In the genomic region with DNA sequence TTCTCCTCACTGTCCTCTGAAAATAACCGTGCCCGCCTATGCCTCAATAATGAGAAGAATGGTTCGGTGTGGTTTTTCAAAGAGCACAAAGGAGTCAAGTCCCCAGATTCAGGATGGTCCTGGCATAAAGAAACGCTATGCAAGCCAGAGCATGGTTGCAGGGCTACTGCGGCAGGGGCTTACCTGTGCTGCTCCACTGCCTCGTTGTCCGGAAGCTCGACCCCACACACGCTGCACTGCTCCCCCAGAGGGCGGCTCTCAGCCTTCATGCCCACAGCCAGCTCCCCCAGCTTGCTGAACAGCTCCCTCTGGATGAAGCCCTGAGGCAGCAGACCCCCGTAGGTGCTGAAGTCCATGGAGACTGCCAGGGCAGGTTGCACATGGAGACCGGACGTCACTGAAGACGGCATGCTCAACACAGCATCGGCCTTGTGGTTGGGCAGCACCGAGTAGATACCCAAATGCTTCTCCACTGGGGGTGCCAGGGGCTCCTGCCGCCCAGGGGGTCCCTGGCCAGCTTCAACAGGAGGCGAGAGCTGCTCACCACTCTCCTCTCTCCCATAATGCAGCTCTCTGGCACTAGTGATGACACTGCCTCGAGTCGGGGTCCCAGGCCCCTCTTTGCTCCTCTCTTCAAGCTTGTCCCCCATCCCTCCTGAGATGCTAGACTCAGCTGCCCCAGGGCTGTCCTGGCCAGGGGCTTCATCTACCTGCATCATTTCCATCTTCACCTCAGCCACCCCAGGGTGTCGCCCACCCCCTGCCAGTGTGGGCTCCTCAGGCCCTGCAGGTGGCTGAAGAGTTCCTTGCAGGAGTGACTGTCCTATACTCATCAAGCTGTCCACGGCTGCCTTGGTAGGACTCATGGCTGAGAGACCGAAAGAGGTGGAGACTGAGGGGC, we compare ENCODE assay signal across 21 mouse cellular contexts. TPM values are rescaled to one million over a fixed set of nuclear protein-coding genes. Genes with fewer than 3 reads are reported as not detected.
DNase-seq lines count a peak whose midpoint lies in the region; ATAC-seq and TF ChIP-seq lines count a peak whose summit lies in the region.
"Had no signal": no experiment of that assay in that cellular context is flagged by ENCODE, and none has a peak within 500 bp of the region (broad histone marks: within the 10 kb centered on the region; RNA-seq: fewer than 3 reads in every experiment).

No protein-coding gene starts in this region.

- H3K4me2 ChIP-seq in forebrain, embryonic 12.5 days: no peak overlapping the region
- peak overlapping the region; percentile 8; the same call in 1 of the 2 replicates for H3K4me2 ChIP-seq in heart, postnatal 0 days (ENCODE audit: low read depth, low read length)
- H3K4me2 ChIP-seq in heart, embryonic 11.5 days: no peak overlapping the region
- H3K4me2 ChIP-seq in liver, embryonic 11.5 days: no peak overlapping the region
- H3K4me2 ChIP-seq: embryonic facial prominence, embryonic 12.5 days; heart, embryonic 13.5 days; midbrain, embryonic 15.5 days had no signal

- H3K4me3 ChIP-seq in forebrain, embryonic 10.5 days: peak overlapping the region; percentile 5; the same call in 1 of the 2 replicates
- H3K4me3 ChIP-seq in forebrain, embryonic 12.5 days (replicated peaks): no peak overlapping the region
- peak overlapping the region; percentile 2; the same call in 1 of the 2 replicates for H3K4me3 ChIP-seq in heart, postnatal 0 days (ENCODE audit: low read depth, low read length)
- no peak overlapping the region for H3K4me3 ChIP-seq in heart, embryonic 11.5 days (ENCODE audit: low read depth, low read length)
- H3K4me3 ChIP-seq in liver, adult 2 months (ENCODE audit: insufficient read depth, low read depth, low read length): no peak overlapping the region
- no peak overlapping the region for H3K4me3 ChIP-seq in liver, embryonic 11.5 days (ENCODE audit: low read depth, low read length)
- H3K4me3 ChIP-seq: embryonic facial prominence, embryonic 12.5 days; erythroblast, embryonic 14.5 days; heart, embryonic 13.5 days; midbrain, embryonic 15.5 days had no signal

- TF ChIP-seq CTCF in heart, postnatal 0 days (IDR thresholded peaks at IDR 0.05; ENCODE audit: low read depth): no peak
- TF ChIP-seq CTCF in liver, adult 2 months (IDR thresholded peaks at IDR 0.05; ENCODE audit: low read depth, low read length): no peak

- H3K79me2 ChIP-seq in liver, adult 2 months (ENCODE audit: control insufficient read depth, insufficient read depth, low read length): peaks cover 59% of the 10 kb centered on the region

- no peak overlapping the region for H3K9ac ChIP-seq in forebrain, embryonic 12.5 days
- H3K9ac ChIP-seq in heart, postnatal 0 days (replicated peaks; ENCODE audit: low read depth, low read length): no peak overlapping the region
- no peak overlapping the region for H3K9ac ChIP-seq in heart, embryonic 11.5 days (ENCODE audit: low read depth, low read length)
- H3K9ac ChIP-seq in liver, adult 2 months (ENCODE audit: low read depth, low read length): no peak overlapping the region
- no peak overlapping the region for H3K9ac ChIP-seq in liver, embryonic 11.5 days (ENCODE audit: low read depth, low read length)
- H3K9ac ChIP-seq: embryonic facial prominence, embryonic 12.5 days; heart, embryonic 13.5 days; midbrain, embryonic 15.5 days had no signal

- TF ChIP-seq EP300 in heart, postnatal 0 days (IDR thresholded peaks at IDR 0.05; ENCODE audit: low read depth): no peak

- no peak for DNase-seq in forebrain, embryonic 10.5 days (ENCODE audit: extremely low spot score, low spot score)
- DNase-seq in heart, postnatal 0 days (ENCODE audit: low spot score): no peak
- peak; percentile 5 for DNase-seq in liver, adult 2 months (ENCODE audit: extremely low read depth, low read depth, low spot score)
- DNase-seq in liver, embryonic 11.5 days (ENCODE audit: low spot score): no peak
- DNase-seq in urinary bladder, adult 2 months (ENCODE audit: low spot score): peak; percentile 19
- no peak for DNase-seq in urinary bladder, postnatal 14 days (ENCODE audit: low spot score)
- DNase-seq: adrenal gland, postnatal 10 days; cerebellum, adult 18-20 months; cerebellum, postnatal 14 days; kidney, postnatal 25 days; lung, postnatal 14 days; right cerebral cortex, postnatal 25 days; spleen, adult 18-20 months had no signal

- peaks cover 83% of the 10 kb centered on the region for H3K4me1 ChIP-seq in forebrain, embryonic 10.5 days
- H3K4me1 ChIP-seq in forebrain, embryonic 12.5 days: peaks cover 24% of the 10 kb centered on the region
- H3K4me1 ChIP-seq in heart, postnatal 0 days (ENCODE audit: control insufficient read depth, insufficient read depth): peaks cover 27% of the 10 kb centered on the region
- H3K4me1 ChIP-seq in heart, embryonic 11.5 days (ENCODE audit: control insufficient read depth, insufficient read depth, low read length): peaks cover 4% of the 10 kb centered on the region; the same call in 1 of the 2 replicates
- H3K4me1 ChIP-seq in liver, adult 2 months (ENCODE audit: control insufficient read depth, insufficient read depth, low read length): peaks cover 21% of the 10 kb centered on the region
- peaks cover 14% of the 10 kb centered on the region for H3K4me1 ChIP-seq in liver, embryonic 11.5 days (replicated peaks; ENCODE audit: control insufficient read depth, insufficient read depth, low read length)

- H3K36me3 ChIP-seq in forebrain, embryonic 10.5 days (replicated peaks): peaks cover 66% of the 10 kb centered on the region
- H3K36me3 ChIP-seq in forebrain, embryonic 12.5 days (replicated peaks): no peaks in the 10 kb centered on the region
- peaks cover 47% of the 10 kb centered on the region for H3K36me3 ChIP-seq in heart, postnatal 0 days (replicated peaks; ENCODE audit: control insufficient read depth, insufficient read depth, low read length)
- H3K36me3 ChIP-seq in heart, embryonic 11.5 days (ENCODE audit: control insufficient read depth, insufficient read depth, low read length): no peaks in the 10 kb centered on the region
- H3K36me3 ChIP-seq in liver, adult 2 months (ENCODE audit: control insufficient read depth, insufficient read depth, low read length): peaks cover 26% of the 10 kb centered on the region
- H3K36me3 ChIP-seq in liver, embryonic 11.5 days (ENCODE audit: control insufficient read depth, insufficient read depth, low read length): no peaks in the 10 kb centered on the region
- H3K36me3 ChIP-seq: embryonic facial prominence, embryonic 12.5 days; heart, embryonic 13.5 days; midbrain, embryonic 15.5 days had no signal

- H3K9me3 ChIP-seq in forebrain, embryonic 10.5 days: no peaks in the 10 kb centered on the region
- no peaks in the 10 kb centered on the region for H3K9me3 ChIP-seq in forebrain, embryonic 12.5 days
- H3K9me3 ChIP-seq in heart, postnatal 0 days (replicated peaks; ENCODE audit: control insufficient read depth, low read length): no peaks in the 10 kb centered on the region
- H3K9me3 ChIP-seq in heart, embryonic 11.5 days (replicated peaks; ENCODE audit: control insufficient read depth, low read length): no peaks in the 10 kb centered on the region
- no peaks in the 10 kb centered on the region for H3K9me3 ChIP-seq in liver, embryonic 11.5 days (ENCODE audit: control insufficient read depth, low read length)
- H3K9me3 ChIP-seq: embryonic facial prominence, embryonic 12.5 days; heart, embryonic 13.5 days; midbrain, embryonic 15.5 days had no signal

- no peak for TF ChIP-seq POLR2A in liver, adult 2 months (IDR thresholded peaks at IDR 0.05; ENCODE audit: extremely low read depth, insufficient read depth, low read length)

- H3K27me3 ChIP-seq in forebrain, embryonic 10.5 days (ENCODE audit: poor library complexity, severe bottlenecking): peaks cover 52% of the 10 kb centered on the region
- H3K27me3 ChIP-seq in forebrain, embryonic 12.5 days: peaks cover 50% of the 10 kb centered on the region
- H3K27me3 ChIP-seq in heart, postnatal 0 days (ENCODE audit: control insufficient read depth, insufficient read depth, low read length): peaks cover 8% of the 10 kb centered on the region; the same call in 1 of the 2 replicates
- H3K27me3 ChIP-seq in heart, embryonic 11.5 days (ENCODE audit: control insufficient read depth, insufficient read depth, low read length): peaks cover 60% of the 10 kb centered on the region
- H3K27me3 ChIP-seq in liver, adult 2 months (ENCODE audit: control insufficient read depth, insufficient read depth, low read length): no peaks in the 10 kb centered on the region
- H3K27me3 ChIP-seq in liver, embryonic 11.5 days (replicated peaks; ENCODE audit: control insufficient read depth, insufficient read depth, low read length): peaks cover 84% of the 10 kb centered on the region

- WGBS in forebrain, embryonic 10.5 days: 86% methylated on average over 23 of the region's 23 CpGs
- 88% methylated on average over 23 of the region's 23 CpGs for WGBS in forebrain, embryonic 12.5 days
- WGBS in heart, postnatal 0 days: 80% methylated on average over 23 of the region's 23 CpGs
- 65% methylated on average over 23 of the region's 23 CpGs for WGBS in heart, embryonic 11.5 days (ENCODE audit: insufficient replicate concordance)
- 89% methylated on average over 23 of the region's 23 CpGs for WGBS in liver, adult 2 months
- 80% methylated on average over 23 of the region's 23 CpGs for WGBS in liver, embryonic 11.5 days

- H3K27ac ChIP-seq in forebrain, embryonic 10.5 days: peak overlapping the region; percentile 45; the same call in 1 of the 2 replicates
- H3K27ac ChIP-seq in forebrain, embryonic 12.5 days: no peak overlapping the region
- no peak overlapping the region for H3K27ac ChIP-seq in heart, postnatal 0 days (ENCODE audit: low read depth)
- H3K27ac ChIP-seq in heart, embryonic 11.5 days (ENCODE audit: low read depth, low read length): no peak overlapping the region
- no peak overlapping the region for H3K27ac ChIP-seq in liver, adult 2 months (replicated peaks; ENCODE audit: insufficient read depth, low read depth, low read length)
- H3K27ac ChIP-seq in liver, embryonic 11.5 days (ENCODE audit: low read depth, low read length): no peak overlapping the region
- H3K27ac ChIP-seq: embryonic facial prominence, embryonic 12.5 days; heart, embryonic 13.5 days; midbrain, embryonic 15.5 days had no signal

- ATAC-seq in forebrain, embryonic 12.5 days (ENCODE audit: low FRiP score): no peak
- no peak for ATAC-seq in heart, postnatal 0 days (ENCODE audit: insufficient read depth, low read depth)
- no peak for ATAC-seq in heart, embryonic 11.5 days (replicated peaks; ENCODE audit: insufficient number of reproducible peaks, low FRiP score, low TSS enrichment)
- ATAC-seq in liver, embryonic 11.5 days (replicated peaks; ENCODE audit: low FRiP score): no peak
- ATAC-seq: forebrain, embryonic 14.5 days; intestine, postnatal 0 days; midbrain, embryonic 15.5 days had no signal

RNA-seq across cellular contexts. Expression of a gene that starts 4.2 kb away (rescaled TPM):
- 27.0 and 29.1 TPM in 2 replicates for polyA plus RNA-seq in forebrain, embryonic 10.5 days (2016; fragmentation: Nextera tagmentation; extraction: Ambion mirVana)
- polyA plus RNA-seq in forebrain, embryonic 12.5 days (2016; fragmentation: Nextera tagmentation; extraction: Ambion mirVana): 3.5 and 5.6 TPM in 2 replicates
- 54.7 and 65.0 TPM in 2 replicates for total RNA-seq in heart, postnatal 0 days (2014; rRNA removed; ENCODE audit: low replicate concordance)
- polyA plus RNA-seq in heart, postnatal 0 days (2015; fragmentation: Nextera tagmentation; extraction: Ambion mirVana): 1.8 and 5.0 TPM in 2 replicates
- 0.57 and 0.75 TPM in 2 replicates for polyA plus RNA-seq in heart, embryonic 11.5 days (2014; fragmentation: Nextera tagmentation; extraction: Ambion mirVana)
- total RNA-seq in liver, adult 2 months (2014; rRNA removed): 19.3 and 24.2 TPM in 2 replicates
- 5.3 and 7.2 TPM in 2 replicates for polyA plus RNA-seq in liver, adult 2 months (2012; rRNA removed)
- polyA plus RNA-seq in liver, embryonic 11.5 days (2014; fragmentation: Nextera tagmentation; extraction: Ambion mirVana): 2.3 and 2.8 TPM in 2 replicates
- polyA plus RNA-seq in urinary bladder, adult 2 months (2012; rRNA removed): 7.4 and 21.3 TPM in 2 replicates

Comparison
In these comparisons a context has a peak if more than half of its experiments do, and no peak if none do; other contexts are left out.
1. DNase-seq: peak in liver, adult 2 months (single experiment) and urinary bladder, adult 2 months (single experiment); none in forebrain, embryonic 10.5 days (single experiment), heart, postnatal 0 days (single experiment), liver, embryonic 11.5 days (single experiment) and urinary bladder, postnatal 14 days (single experiment).
2. H3K4me3 ChIP-seq: peak in forebrain, embryonic 10.5 days (single experiment) and heart, postnatal 0 days (single experiment); none in forebrain, embryonic 12.5 days (single experiment), heart, embryonic 11.5 days (single experiment), liver, adult 2 months (single experiment) and liver, embryonic 11.5 days (single experiment).